Mouse (Mus musculus) embryonic stem cell, embryonic (primary cell): ENCODE data around the gene Flvcr2.

Source experiments
- CTCF ChIA-PET, 4 experiments: fragments of 300-600 bp in 2 of 4; fragments of 350-600 bp in 2 of 4; sonication (Branson Sonifier 250); formaldehyde crosslinking; loops; one replicate each; lab custom pipeline; 2022; ENCODE audit warnings: inconsistent platforms in 2 of 4; lab: Charles Lee
- POLR2A ChIA-PET, 4 experiments: fragments of 300-600 bp in 2 of 4; fragments of 350-600 bp in 2 of 4; sonication (Branson Sonifier 250); formaldehyde crosslinking; loops; one replicate each; lab custom pipeline; 2022; ENCODE audit warnings: antibody characterized with exemption in 4 of 4, inconsistent platforms in 1 of 4; lab: Charles Lee

Flvcr2 gene

DNA sequence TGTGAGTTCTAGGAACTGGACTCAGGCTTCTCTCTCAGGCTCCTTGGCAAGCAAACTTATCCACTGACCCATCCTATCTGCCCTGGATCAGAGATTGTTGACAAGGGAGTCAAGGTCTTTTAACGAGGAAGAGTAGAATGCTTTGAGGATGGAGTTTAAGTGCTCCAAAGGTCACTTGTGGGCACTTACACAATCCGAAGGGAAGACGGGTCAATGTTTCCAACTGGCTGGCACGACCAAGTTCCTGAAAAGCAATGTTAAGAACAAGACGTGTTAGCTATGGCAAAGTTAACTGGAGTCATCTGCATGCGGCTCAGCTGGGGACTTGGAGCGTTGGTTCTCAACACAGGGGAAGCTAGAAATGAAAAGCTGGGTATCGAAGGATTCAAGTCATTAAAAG is 12.4 kb downstream of the Flvcr2 start:
- POLR2A ChIA-PET = interaction anchor here in 3 of 4 experiments (0.6 to 1.5 kb wide), 4 partner anchors 26 to 735 kb away, joined by 3 read pairs; no protein-coding TSS in a partner anchor
- CTCF ChIA-PET = interaction anchor here in 1 of 4 experiments (1.3 kb wide), 1 partner anchor 59 kb away, joined by 3 read pairs; no protein-coding TSS in a partner anchor

DNA sequence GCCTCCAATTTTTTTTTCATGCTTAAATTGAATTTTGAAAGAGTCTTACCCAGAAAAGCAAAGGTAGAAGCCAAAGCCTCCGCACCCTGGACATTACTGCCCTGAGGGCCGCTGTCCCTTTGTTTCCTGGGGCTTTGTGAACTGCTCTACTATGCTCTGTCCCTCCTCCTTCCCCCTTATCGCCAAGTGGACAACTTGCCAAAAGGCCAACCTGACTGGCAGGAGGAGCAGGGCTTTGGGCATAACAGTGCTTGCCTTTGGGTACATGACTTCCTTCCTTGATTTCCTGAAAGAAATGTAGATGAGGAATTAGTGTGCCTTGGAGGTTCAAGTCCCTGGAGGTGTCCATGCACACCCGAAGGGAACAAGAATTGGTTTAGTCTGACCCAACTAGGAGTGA is 15.1 kb downstream of the Flvcr2 start:
- CTCF ChIA-PET = interaction anchor here in 2 of 4 experiments (0.7 kb wide), 2 partner anchors 32 to 456 kb away, joined by 3 read pairs; no protein-coding TSS in a partner anchor
- POLR2A ChIA-PET = interaction anchor here in 3 of 4 experiments (0.5 to 1.2 kb wide), 4 partner anchors 8 to 269 kb away, joined by 3 read pairs; partner anchors contain the start of gene Flvcr2 (in 1 of the 3)

DNA sequence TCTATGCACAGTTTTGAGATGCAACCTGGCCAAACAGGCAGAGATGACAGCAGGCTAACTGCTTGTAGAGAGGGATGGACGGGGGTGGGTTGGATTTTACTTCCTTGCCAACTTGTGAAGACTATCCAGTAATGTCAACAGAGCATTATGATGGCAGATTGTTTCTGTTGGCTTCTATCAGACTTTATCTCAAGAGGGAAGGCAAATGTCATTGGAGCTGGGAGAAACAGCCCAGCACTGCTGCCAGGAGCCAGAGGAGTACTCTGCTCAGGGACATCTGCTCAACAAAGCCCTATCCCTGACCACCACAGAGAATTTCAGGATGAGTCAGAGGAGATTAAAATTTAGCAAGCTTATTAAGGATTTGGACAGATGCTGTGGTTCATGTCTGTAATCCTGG is 18.3 kb downstream of the Flvcr2 start:
- CTCF ChIA-PET = interaction anchor here in 1 of 4 experiments (0.9 to 1.5 kb wide), 2 partner anchors 18 to 73 kb away, joined by 3 read pairs; partner anchors contain the start of gene Flvcr2
- POLR2A ChIA-PET = interaction anchor here in 3 of 4 experiments (0.6 to 1.6 kb wide), 12 partner anchors 9 to 1339 kb away, joined by 3 to 5 read pairs (median 3); partner anchors contain the start of gene Flvcr2 (in 1 of the 3)

DNA sequence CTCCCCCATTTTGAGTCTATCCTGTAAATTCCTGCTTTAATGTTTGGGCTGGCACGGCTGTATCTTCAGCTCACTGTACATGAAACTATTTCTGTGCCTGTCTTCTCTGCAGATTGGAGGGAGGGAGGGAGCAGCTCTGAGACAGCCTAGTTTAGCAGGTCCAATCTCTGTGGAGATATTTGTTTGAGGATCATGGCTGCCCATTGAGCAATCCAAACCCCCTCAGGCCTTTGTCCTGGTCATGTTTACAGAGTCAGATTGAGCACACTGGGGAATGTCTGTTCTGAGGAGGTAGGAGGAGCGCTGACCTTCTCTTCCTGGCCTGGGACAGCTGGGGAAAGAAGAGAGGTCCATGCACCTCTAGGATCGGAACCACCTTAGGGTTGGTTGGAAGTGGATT is 19.9 kb downstream of the Flvcr2 start:
- ChIA-PET CTCF (interaction anchor here in 2 of 4 experiments (0.6 to 0.7 kb wide), 2 partner anchors 58 to 1828 kb away, joined by 4 to 6 read pairs; partner anchors contain the start of genes Erg28 (in 1 of the 2) and Ttll5 (in 1 of the 2)), POLR2A (interaction anchor here in 3 of 4 experiments (0.6 to 1.5 kb wide), 8 partner anchors 12 to 197 kb away, joined by 3 to 5 read pairs (median 3); partner anchors contain the start of gene Flvcr2 (in 1 of the 3))

DNA sequence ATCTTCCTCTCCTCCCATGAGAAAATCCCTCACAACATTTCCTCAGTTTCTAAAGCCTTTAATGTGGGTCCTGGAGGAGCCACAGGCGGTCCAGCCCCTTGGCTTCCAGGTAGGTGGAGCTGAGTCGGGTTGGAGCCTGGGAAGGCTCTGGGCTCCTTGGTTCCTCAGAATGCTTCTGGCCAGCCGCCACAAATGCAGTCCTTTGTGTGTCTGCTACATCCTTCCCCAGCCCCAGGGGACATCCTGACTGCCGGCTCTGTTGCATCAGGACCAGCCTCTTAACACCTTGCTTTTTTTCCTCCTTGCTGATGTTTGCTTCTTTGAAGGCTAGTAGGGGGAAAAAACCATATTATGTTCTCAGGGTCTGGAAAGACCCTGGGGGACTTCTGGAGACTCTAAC is 21.4 kb downstream of the Flvcr2 start:
- CTCF ChIA-PET = interaction anchor here in 1 of 4 experiments (0.6 kb wide), 2 partner anchors 51 kb away, joined by 4 read pairs; no protein-coding TSS in a partner anchor
- POLR2A ChIA-PET = interaction anchor here in 1 of 4 experiments (1.5 kb wide), 1 partner anchor 21 kb away, joined by 3 read pairs; the partner anchor contains the start of gene Flvcr2

DNA sequence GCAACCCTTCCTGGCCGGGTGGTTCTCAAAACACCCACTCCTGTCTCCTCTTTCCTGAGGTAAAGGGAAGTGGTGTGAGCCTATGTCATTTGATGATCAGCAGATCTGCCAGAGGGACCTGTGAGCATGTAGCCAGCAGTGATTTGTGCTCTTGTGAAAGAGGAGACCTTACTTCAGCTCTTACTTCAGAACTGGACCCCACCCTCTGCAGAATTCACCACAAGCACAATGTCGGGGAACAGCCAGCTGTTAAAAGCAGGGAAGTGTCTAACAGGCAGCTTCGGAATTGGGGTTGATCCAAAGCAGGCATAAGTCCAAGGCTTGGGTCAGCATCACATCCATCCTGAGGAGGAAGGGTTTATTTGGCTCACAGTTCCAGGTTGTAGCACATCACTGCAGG is 25.0 kb downstream of the Flvcr2 start:
- POLR2A ChIA-PET = interaction anchor here in 2 of 4 experiments (0.6 to 3.0 kb wide), 4 partner anchors 13 to 519 kb away, joined by 3 to 14 read pairs (median 4); no protein-coding TSS in a partner anchor
- CTCF ChIA-PET = interaction anchor here in 1 of 4 experiments (1.0 to 1.3 kb wide), 2 partner anchors 42 to 47 kb away, joined by 3 to 5 read pairs; no protein-coding TSS in a partner anchor

DNA sequence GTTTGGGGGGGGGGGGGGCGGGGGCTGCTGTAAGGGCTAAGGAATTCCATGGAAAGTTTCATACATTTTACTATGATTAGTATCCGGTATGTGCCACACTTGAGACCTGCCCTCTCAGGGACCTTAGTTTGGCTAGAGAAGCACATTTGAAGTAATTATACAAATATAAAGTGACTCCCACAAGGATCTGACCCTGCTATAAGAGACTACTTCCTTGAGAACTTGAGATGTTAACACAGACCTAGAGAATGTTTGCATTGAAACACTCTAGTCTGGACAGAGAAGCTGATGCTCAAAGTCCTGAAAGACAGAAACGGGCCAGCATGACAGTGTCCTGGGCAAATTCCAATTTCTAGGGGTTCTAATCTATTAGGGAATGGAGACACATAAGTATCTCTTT is 32.6 kb downstream of the Flvcr2 start:
- ChIA-PET POLR2A (interaction anchor here (0.6 to 1.7 kb wide), 8 partner anchors 8 to 909 kb away, joined by 3 to 6 read pairs (median 3); partner anchors contain the start of gene Flvcr2 (in 1 of the 4)), CTCF (no interaction called here)

DNA sequence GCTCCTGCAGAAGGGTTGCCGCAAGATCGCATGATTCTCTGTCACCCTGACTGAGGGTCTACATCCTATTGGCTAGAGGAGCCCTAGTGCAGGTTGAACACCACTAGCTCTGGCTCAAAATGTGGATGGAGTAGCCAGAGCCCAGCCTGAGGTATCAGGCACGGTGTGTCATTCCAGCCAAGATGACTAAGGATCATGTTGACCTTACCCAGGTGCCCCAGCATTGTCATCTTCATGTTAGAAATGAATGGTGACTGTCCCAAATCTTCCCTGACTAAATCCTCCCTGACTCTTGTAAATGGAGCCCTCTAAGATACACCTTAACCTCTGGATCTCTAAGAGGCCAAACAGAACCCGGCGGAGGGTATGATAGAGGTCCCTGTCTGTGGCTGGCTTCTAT is 33.4 kb downstream of the Flvcr2 start:
- CTCF ChIA-PET = no interaction called here
- POLR2A ChIA-PET = interaction anchor here in 3 of 4 experiments (0.7 to 1.7 kb wide), 6 partner anchors 9 to 34 kb away, joined by 3 to 6 read pairs (median 3); no protein-coding TSS in a partner anchor

DNA sequence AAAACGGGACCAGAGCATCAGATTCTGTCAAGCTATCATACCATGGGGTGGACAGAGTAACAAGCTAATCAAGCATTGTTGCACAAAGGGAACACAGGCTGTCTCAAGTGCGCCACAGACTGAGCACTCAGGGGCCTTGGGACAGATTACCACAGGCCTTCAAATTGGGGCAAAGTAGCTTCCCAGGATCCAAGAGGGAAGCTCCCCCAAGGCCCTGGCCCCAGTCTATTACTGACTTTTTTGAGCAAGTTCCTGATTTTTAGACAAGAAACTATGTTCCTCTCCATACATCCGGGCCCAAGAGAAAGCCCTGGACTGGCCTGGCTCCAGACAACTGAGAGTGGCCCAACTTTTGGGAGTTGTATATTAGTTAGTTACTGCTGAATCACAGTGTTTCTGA is 35.3 kb downstream of the Flvcr2 start:
- CTCF ChIA-PET = interaction anchor here (0.6 to 1.3 kb wide), 6 partner anchors 11 to 949 kb away, joined by 3 to 4 read pairs (median 3); partner anchors contain the start of gene Flvcr2 (in 1 of the 4)
- POLR2A ChIA-PET = interaction anchor here in 3 of 4 experiments (0.6 to 1.9 kb wide), 7 partner anchors 13 to 308 kb away, joined by 3 to 10 read pairs (median 3); partner anchors contain the start of genes Erg28 (in 1 of the 3), Flvcr2 (in 1 of the 3) and Ttll5 (in 1 of the 3)

DNA sequence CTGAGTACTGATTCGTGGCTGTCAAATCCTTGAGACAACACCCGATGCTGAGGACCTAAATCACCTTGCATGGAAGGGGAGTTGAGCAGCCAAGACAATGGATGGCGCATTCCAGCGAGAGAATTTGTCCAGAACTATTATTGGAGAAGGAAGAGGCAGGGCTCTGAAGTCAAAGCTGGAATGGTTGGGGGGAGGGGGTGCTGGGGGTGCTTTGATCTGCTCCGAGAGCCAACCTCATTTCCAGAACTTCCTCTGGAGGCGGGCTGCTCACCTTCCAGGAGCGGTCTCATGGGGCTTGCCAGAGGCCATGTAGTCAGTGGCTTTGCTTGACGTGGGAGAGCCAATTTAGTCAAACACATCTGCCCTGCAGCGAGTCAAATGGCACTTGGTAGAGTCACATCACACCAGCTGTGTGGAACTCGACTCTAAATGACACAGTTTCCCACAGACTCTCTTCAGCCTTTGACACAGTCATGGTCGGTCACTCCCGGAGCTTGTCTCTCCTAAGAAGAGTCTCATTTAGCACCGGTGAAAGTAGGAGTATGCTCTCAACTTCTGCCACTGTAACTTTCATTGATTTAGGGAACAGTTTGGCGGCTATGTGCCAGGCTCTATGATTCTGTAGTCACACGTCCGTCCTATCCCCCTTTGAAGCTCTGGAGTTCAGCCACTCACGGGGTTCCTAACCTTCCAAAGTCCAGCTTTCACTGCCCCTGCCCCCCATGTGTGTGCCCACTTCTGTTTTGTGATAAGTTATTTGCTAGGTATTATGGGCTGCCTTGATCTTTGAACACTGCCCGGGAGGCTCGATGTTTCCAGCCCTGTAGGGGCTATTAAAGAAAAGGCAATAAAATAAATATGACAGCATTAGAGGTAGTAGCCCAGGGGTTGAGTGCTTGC is 38.8 kb downstream of the Flvcr2 start:
- ChIA-PET POLR2A (interaction anchor here (0.6 to 3.1 kb wide), 25 partner anchors 9 to 330 kb away, joined by 3 to 14 read pairs (median 4); partner anchors contain the start of genes Flvcr2 (in 2 of the 4), Batf (in 1 of the 4), Erg28 (in 1 of the 4) and Ttll5 (in 1 of the 4)), CTCF (interaction anchor here in 3 of 4 experiments (0.6 to 2.0 kb wide), 9 partner anchors 28 to 186 kb away, joined by 3 to 8 read pairs (median 3); partner anchors contain the start of genes Flvcr2 (in 1 of the 3) and Jdp2 (in 1 of the 3))

DNA sequence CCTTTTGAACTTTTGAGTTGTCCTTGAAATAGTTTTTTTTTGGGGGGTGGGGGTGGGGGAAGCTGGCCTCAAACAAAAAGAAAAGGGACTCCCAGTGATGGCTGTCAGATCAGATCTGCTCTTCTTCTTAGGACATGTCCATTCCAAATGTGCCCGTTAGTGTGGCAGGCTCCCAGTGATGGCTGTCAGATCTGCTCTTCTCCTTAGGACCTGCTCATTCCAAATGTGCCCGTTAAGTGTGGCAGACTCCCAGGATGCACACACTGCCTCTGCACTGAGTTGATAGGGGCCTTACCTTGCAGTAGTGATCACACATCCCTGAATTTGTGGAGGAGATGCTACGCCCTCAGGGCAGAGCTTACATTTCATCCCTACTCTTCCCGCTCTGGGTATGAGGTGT is 45.8 kb downstream of the Flvcr2 start:
- POLR2A ChIA-PET = interaction anchor here in 3 of 4 experiments (0.6 to 2.3 kb wide), 15 partner anchors 10 to 343 kb away, joined by 3 to 8 read pairs (median 4); partner anchors contain the start of genes Erg28 (in 2 of the 3), Flvcr2 (in 2 of the 3) and Ttll5 (in 2 of the 3)
- CTCF ChIA-PET = interaction anchor here in 1 of 4 experiments (0.6 to 1.1 kb wide), 3 partner anchors 11 to 63 kb away, joined by 3 read pairs; no protein-coding TSS in a partner anchor

DNA sequence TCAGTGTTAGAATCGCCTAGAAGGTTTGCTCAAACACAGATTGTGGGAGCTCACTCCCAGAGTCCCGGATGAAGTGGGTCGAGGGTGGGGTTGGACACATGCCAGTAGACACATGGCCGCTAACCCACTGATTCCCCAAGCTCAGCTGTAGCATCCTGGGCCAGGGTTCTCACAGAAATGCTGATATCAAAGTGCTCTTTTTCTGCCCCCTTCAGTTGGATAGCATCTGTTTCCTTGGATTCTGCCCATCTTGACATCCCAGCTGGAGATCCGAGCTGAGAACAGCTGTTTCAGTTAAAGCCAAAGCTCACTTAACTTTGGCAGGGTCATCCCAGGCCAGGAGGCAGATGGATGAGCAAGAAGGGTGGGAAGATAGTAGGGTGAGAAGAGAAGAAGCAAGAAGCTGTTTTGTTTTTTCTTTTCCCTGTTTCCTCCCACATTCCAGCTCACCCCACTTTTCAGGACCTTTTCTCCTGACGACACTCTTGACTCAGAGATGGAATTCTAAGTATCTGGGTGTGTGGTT is 46.5 kb downstream of the Flvcr2 start:
- ChIA-PET CTCF (interaction anchor here in 1 of 4 experiments (0.6 to 1.0 kb wide), 2 partner anchors 11 to 63 kb away, joined by 3 read pairs; no protein-coding TSS in a partner anchor), POLR2A (interaction anchor here in 3 of 4 experiments (0.6 to 2.3 kb wide), 14 partner anchors 9 to 342 kb away, joined by 3 to 8 read pairs (median 4); partner anchors contain the start of genes Erg28 (in 2 of the 3), Flvcr2 (in 2 of the 3) and Ttll5 (in 2 of the 3))

DNA sequence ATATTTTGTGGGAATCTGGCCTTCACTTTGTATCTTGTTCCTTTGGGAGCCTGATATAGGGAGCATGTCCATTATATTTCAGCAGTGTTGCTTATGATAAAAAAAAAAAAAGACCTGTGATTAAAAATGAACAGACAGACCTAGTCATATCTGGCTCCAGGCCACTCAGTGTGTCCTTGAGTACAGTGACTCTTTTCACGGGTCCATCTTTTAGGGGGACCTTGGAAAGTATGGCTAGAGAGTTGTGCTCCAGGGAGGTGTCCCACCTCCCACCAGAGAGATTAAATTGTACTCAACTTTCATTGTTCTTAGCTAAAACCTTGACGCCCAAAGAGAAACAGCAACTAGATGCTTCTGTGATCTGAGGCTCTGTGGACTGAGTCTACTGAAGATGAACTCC is 47.8 kb downstream of the Flvcr2 start:
- POLR2A ChIA-PET = interaction anchor here in 1 of 4 experiments (0.6 kb wide), 1 partner anchor 456 kb away, joined by 3 read pairs; no protein-coding TSS in a partner anchor
- CTCF ChIA-PET = interaction anchor here in 1 of 4 experiments (0.8 kb wide), 1 partner anchor 1536 kb away, joined by 3 read pairs; no protein-coding TSS in a partner anchor

DNA sequence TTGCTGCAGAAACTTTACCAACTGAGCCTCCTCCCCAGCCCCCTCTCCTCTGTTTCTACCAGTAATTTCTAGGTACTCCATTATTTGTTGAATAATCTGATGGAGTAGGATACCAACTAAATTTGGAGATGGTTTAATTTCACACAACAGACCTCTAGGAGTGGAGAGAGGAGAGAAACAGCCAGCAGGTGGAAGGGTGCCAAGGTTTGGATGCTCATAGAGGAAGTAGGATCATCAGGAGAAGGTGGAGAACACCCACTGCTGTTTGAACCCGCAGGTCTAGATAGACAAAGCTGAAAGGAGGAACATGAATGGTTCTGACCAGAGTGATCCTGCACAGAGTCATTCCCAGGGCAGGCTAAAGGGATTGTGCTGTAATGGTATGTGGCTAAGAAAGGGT is 49.2 kb downstream of the Flvcr2 start:
- POLR2A ChIA-PET = interaction anchor here in 2 of 4 experiments (0.9 to 1.6 kb wide), 2 partner anchors 10 to 50 kb away, joined by 3 to 8 read pairs; no protein-coding TSS in a partner anchor
- CTCF ChIA-PET = no interaction called here

DNA sequence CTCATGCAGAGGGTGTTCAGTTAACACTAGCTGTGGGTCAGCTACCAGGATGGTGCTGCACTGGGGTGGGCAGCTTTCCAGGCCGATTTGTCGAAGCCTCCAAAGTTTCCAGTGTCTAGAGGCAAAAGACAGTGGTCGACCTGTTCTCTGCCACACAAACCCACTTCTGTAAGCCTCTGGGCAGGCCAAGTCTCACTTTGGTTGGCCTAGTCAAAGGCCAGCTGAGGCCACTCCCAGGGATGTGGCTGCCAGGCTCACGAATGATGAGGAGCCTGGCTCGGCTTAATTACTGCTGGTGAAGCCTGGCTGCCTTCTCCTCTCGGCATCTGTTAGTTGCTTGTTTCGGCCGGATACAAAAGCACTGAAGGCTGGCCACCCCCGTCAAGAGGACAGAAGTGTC is 53.7 kb downstream of the Flvcr2 start:
- ChIA-PET POLR2A (interaction anchor here in 1 of 4 experiments (0.9 to 1.3 kb wide), 2 partner anchors 11 to 22 kb away, joined by 3 to 4 read pairs; no protein-coding TSS in a partner anchor), CTCF (no interaction called here)

DNA sequence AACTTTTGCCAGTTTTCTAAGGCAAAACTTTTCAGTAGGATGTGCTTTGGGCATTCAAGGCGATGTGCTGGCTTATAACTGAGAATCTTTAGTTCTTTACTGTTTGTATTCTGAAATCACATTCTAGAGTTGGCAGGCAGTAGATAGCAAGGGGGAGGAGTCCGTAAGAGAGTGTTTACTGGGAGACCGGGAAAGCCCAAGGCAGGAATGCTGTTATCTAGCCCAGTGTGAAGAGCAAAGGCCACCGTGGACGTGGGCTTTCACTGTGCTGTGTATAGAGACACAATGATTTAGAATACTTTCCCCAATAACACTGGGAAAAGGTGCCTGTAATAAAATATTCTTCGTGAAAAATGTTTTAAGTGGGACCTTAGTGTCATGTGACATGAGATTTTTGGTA is 63.4 kb downstream of the Flvcr2 start:
- ChIA-PET POLR2A (interaction anchor here in 2 of 4 experiments (0.5 to 1.8 kb wide), 5 partner anchors 13 to 199 kb away, joined by 3 to 7 read pairs (median 4); partner anchors contain the start of genes Erg28 (in 1 of the 2), Flvcr2 (in 1 of the 2) and Ttll5 (in 1 of the 2)), CTCF (interaction anchor here in 2 of 4 experiments (1.1 kb wide), 2 partner anchors 8 to 12 kb away, joined by 3 read pairs; no protein-coding TSS in a partner anchor)
